ENCODE assay signal across 5 mouse cellular contexts in the genomic region with DNA sequence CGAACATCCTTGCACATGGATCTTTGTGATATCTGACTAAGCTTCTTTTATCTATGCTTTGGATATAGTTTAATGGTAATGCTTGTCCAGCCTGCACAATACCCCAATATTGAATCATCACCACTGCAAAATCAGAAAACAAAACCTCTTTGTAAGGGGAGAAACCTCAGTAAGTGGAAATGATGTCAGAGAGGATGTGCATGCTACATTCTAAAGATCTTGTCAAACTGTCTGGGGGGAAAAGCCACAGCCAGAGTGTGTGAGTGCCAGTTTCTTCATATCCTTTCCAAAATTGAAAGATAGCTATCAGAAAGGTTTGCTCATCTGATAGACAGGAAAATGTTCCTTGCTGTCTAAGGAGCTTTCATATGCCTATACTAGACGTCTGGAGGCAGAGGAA.
"Had no signal": no experiment of that assay in that cellular context is flagged by ENCODE, and none has a peak within 500 bp of the region (broad histone marks: within the 10 kb centered on the region; RNA-seq: fewer than 3 reads in every experiment).

No protein-coding gene starts in this region.

- DNase-seq: kidney, postnatal 4 days; left cerebral cortex, postnatal 4 days; lung, adult 18-20 months; midbrain, embryonic 14.5 days; right cerebral cortex, postnatal 14 days had no signal
